Comparison of ENCODE assay signal across 30 mouse cellular contexts in genomic region chr4:55859211-55859761, GRCm38 (mm10).
DNase-seq lines count a peak whose midpoint lies in the region; ATAC-seq lines count a peak whose summit lies in the region.
"Had no signal": no experiment of that assay in that cellular context is flagged by ENCODE, and none has a peak within 500 bp of the region (broad histone marks: within the 10 kb centered on the region; RNA-seq: fewer than 3 reads in every experiment).

No protein-coding gene starts in this region.

- no peak overlapping the region for H3K4me3 ChIP-seq in intestine, embryonic 16.5 days (ENCODE audit: low read length)
- H3K4me3 ChIP-seq: embryonic facial prominence, embryonic 10.5 days; embryonic facial prominence, embryonic 13.5 days; erythroblast, embryonic 14.5 days; forebrain, embryonic 12.5 days; forebrain, embryonic 15.5 days; heart, adult 2 months; heart, embryonic 12.5 days; heart, embryonic 15.5 days; hindbrain, embryonic 10.5 days; hindbrain, embryonic 13.5 days had no signal

- 77% methylated on average over 2 of the region's 2 CpGs for WGBS in intestine, embryonic 16.5 days

- H3K4me1 ChIP-seq in intestine, embryonic 16.5 days (ENCODE audit: control insufficient read depth, insufficient read depth, low read length): 0 out of 2 replicates have a peak, but pooled peaks cover 2% of the 10 kb centered on the region
- H3K4me1 ChIP-seq: embryonic facial prominence, embryonic 10.5 days; embryonic facial prominence, embryonic 13.5 days; forebrain, embryonic 12.5 days; forebrain, embryonic 15.5 days; heart, embryonic 12.5 days; heart, embryonic 15.5 days; hindbrain, embryonic 10.5 days; hindbrain, embryonic 13.5 days had no signal

- ATAC-seq in intestine, embryonic 16.5 days: peak; percentile 77
- 0 out of 2 replicates have a peak, but pooled peaks have one; percentile 31 for ATAC-seq in monocyte, adult 5-6 weeks (replicated peaks; ENCODE audit: insufficient number of reproducible peaks, low FRiP score, low TSS enrichment, poor library complexity, severe bottlenecking)
- ATAC-seq: forebrain, embryonic 15.5 days; hindbrain, embryonic 16.5 days; Patski had no signal

- H3K36me3 ChIP-seq in intestine, embryonic 16.5 days (ENCODE audit: control insufficient read depth, insufficient read depth, low read length): no peaks in the 10 kb centered on the region
- H3K36me3 ChIP-seq: embryonic facial prominence, embryonic 10.5 days; embryonic facial prominence, embryonic 13.5 days; forebrain, embryonic 12.5 days; forebrain, embryonic 15.5 days; G1E; heart, embryonic 12.5 days; heart, embryonic 15.5 days; hindbrain, embryonic 10.5 days; hindbrain, embryonic 13.5 days had no signal

- no peak overlapping the region for H3K27ac ChIP-seq in intestine, embryonic 16.5 days (ENCODE audit: low read length)
- H3K27ac ChIP-seq: embryonic facial prominence, embryonic 10.5 days; embryonic facial prominence, embryonic 13.5 days; forebrain, embryonic 12.5 days; forebrain, embryonic 15.5 days; heart, adult 2 months; heart, embryonic 15.5 days; hindbrain, embryonic 10.5 days; hindbrain, embryonic 13.5 days had no signal

- no peak overlapping the region for H3K9ac ChIP-seq in intestine, embryonic 16.5 days (ENCODE audit: low read depth, low read length)
- H3K9ac ChIP-seq: embryonic facial prominence, embryonic 13.5 days; forebrain, embryonic 12.5 days; forebrain, embryonic 15.5 days; heart, embryonic 12.5 days; heart, embryonic 15.5 days; hindbrain, embryonic 13.5 days had no signal

- H3K9me3 ChIP-seq in intestine, embryonic 16.5 days (ENCODE audit: control insufficient read depth, low read length): no peaks in the 10 kb centered on the region
- H3K9me3 ChIP-seq: embryonic facial prominence, embryonic 10.5 days; embryonic facial prominence, embryonic 13.5 days; forebrain, embryonic 12.5 days; forebrain, embryonic 15.5 days; heart, embryonic 12.5 days; heart, embryonic 15.5 days; hindbrain, embryonic 10.5 days; hindbrain, embryonic 13.5 days had no signal

- peak; percentile 14 for DNase-seq in adipocyte (ENCODE audit: low spot score)
- DNase-seq in adrenal gland, postnatal 10 days: no peak
- no peak for DNase-seq in right cerebral cortex, postnatal 14 days
- no peak for DNase-seq in heart, adult 9 months (ENCODE audit: low spot score in 2 of 2)
- DNase-seq: adrenal gland, adult 2 months; adrenal gland, postnatal 25 days; cerebellum, adult 11-12 months; cerebellum, adult 8-10 months; cerebellum, postnatal 10 days; cerebellum, postnatal 36 days; embryo, embryonic 11 days; gastrocnemius, postnatal 25 days; heart, adult 2 months; heart, postnatal 10 days; heart, postnatal 36 days had no signal

- H3K4me2 ChIP-seq in intestine, embryonic 16.5 days (ENCODE audit: low read depth, low read length): no peak overlapping the region
- H3K4me2 ChIP-seq: embryonic facial prominence, embryonic 13.5 days; forebrain, embryonic 12.5 days; forebrain, embryonic 15.5 days; heart, embryonic 12.5 days; heart, embryonic 15.5 days; hindbrain, embryonic 13.5 days had no signal

- H3K27me3 ChIP-seq in intestine, embryonic 16.5 days (replicated peaks; ENCODE audit: control insufficient read depth, insufficient read depth, low read length): no peaks in the 10 kb centered on the region
- H3K27me3 ChIP-seq: CH12.LX; embryonic facial prominence, embryonic 13.5 days; forebrain, embryonic 12.5 days; forebrain, embryonic 15.5 days; heart, embryonic 12.5 days; heart, embryonic 15.5 days; hindbrain, embryonic 13.5 days; Patski had no signal
